9 mouse cellular contexts compared by ENCODE assay signal in genomic region chr8:121736236-121736635, GRCm38 (mm10). TPM values are rescaled to one million over a fixed set of nuclear protein-coding genes. Genes with fewer than 3 reads are reported as not detected.
DNase-seq lines count a peak whose midpoint lies in the region; ATAC-seq and TF ChIP-seq lines count a peak whose summit lies in the region.
"Had no signal": no experiment of that assay in that cellular context is flagged by ENCODE, and none has a peak within 500 bp of the region (broad histone marks: within the 10 kb centered on the region; RNA-seq: fewer than 3 reads in every experiment).

No protein-coding gene starts in this region.

- no peaks in the 10 kb centered on the region for H3K36me3 ChIP-seq in forebrain, embryonic 10.5 days (replicated peaks)
- H3K36me3 ChIP-seq in forebrain, embryonic 13.5 days (ENCODE audit: poor library complexity, severe bottlenecking) = no peaks in the 10 kb centered on the region
- no peaks in the 10 kb centered on the region for H3K36me3 ChIP-seq in stomach, embryonic 14.5 days (ENCODE audit: control insufficient read depth, insufficient read depth, low read length)
- H3K36me3 ChIP-seq: neural tube, embryonic 12.5 days had no signal

- H3K4me2 ChIP-seq in forebrain, embryonic 13.5 days = no peak overlapping the region
- no peak overlapping the region for H3K4me2 ChIP-seq in stomach, embryonic 14.5 days (replicated peaks; ENCODE audit: low read depth, low read length)
- H3K4me2 ChIP-seq: neural tube, embryonic 12.5 days had no signal

- WGBS in forebrain, embryonic 10.5 days = 18% methylated on average over 7 of the region's 7 CpGs
- 14% methylated on average over 7 of the region's 7 CpGs for WGBS in forebrain, embryonic 13.5 days
- 14% methylated on average over 7 of the region's 7 CpGs for WGBS in stomach, embryonic 14.5 days

- DNase-seq in forebrain, embryonic 10.5 days (ENCODE audit: extremely low spot score, low spot score) = peak; percentile 51
- peak; percentile 43 for DNase-seq in urinary bladder, postnatal 14 days (ENCODE audit: low spot score)
- DNase-seq in urinary bladder, postnatal 10 days (ENCODE audit: low spot score) = no peak
- DNase-seq in kidney, postnatal 14 days = peak; percentile 64
- no peak for DNase-seq in layer of hippocampus, adult 2 months (ENCODE audit: low spot score in 2 of 2)
- DNase-seq in left cerebral cortex, adult 9 months (ENCODE audit: low spot score in 2 of 2) = no peak

- H3K27me3 ChIP-seq in forebrain, embryonic 10.5 days (ENCODE audit: poor library complexity, severe bottlenecking) = peaks cover 30% of the 10 kb centered on the region
- peaks cover 25% of the 10 kb centered on the region for H3K27me3 ChIP-seq in forebrain, embryonic 13.5 days
- peaks cover 22% of the 10 kb centered on the region for H3K27me3 ChIP-seq in stomach, embryonic 14.5 days (ENCODE audit: control insufficient read depth, insufficient read depth, low read length)

- H3K4me3 ChIP-seq in forebrain, embryonic 10.5 days = no peak overlapping the region
- no peak overlapping the region for H3K4me3 ChIP-seq in forebrain, embryonic 13.5 days
- H3K4me3 ChIP-seq in stomach, embryonic 14.5 days (ENCODE audit: low read depth, low read length) = no peak overlapping the region
- no peak overlapping the region for H3K4me3 ChIP-seq in layer of hippocampus, adult 2 months
- H3K4me3 ChIP-seq: neural tube, embryonic 12.5 days had no signal

- H3K4me1 ChIP-seq in forebrain, embryonic 10.5 days = peaks cover 11% of the 10 kb centered on the region
- peaks cover 15% of the 10 kb centered on the region for H3K4me1 ChIP-seq in forebrain, embryonic 13.5 days
- no peaks in the 10 kb centered on the region for H3K4me1 ChIP-seq in stomach, embryonic 14.5 days (ENCODE audit: control insufficient read depth, insufficient read depth, low read length)

- no peak overlapping the region for H3K9ac ChIP-seq in forebrain, embryonic 13.5 days
- no peak overlapping the region for H3K9ac ChIP-seq in stomach, embryonic 14.5 days (replicated peaks; ENCODE audit: low read depth, low read length)
- H3K9ac ChIP-seq: neural tube, embryonic 12.5 days had no signal

- H3K9me3 ChIP-seq in forebrain, embryonic 10.5 days = no peaks in the 10 kb centered on the region
- H3K9me3 ChIP-seq in forebrain, embryonic 13.5 days (replicated peaks) = no peaks in the 10 kb centered on the region
- no peaks in the 10 kb centered on the region for H3K9me3 ChIP-seq in stomach, embryonic 14.5 days (ENCODE audit: control insufficient read depth, low read depth, low read length)
- H3K9me3 ChIP-seq: neural tube, embryonic 12.5 days had no signal

- no peak for TF ChIP-seq CTCF in layer of hippocampus, adult 2 months (conservative IDR thresholded peaks at IDR 0.05)

- H3K27ac ChIP-seq in forebrain, embryonic 10.5 days = no peak overlapping the region
- H3K27ac ChIP-seq in forebrain, embryonic 13.5 days = no peak overlapping the region
- H3K27ac ChIP-seq in stomach, embryonic 14.5 days (ENCODE audit: low read length) = no peak overlapping the region
- no peak overlapping the region for H3K27ac ChIP-seq in layer of hippocampus, adult 2 months
- H3K27ac ChIP-seq: neural tube, embryonic 12.5 days had no signal

- ATAC-seq in forebrain, embryonic 13.5 days = no peak
- peak; percentile 33; the same call in 1 of the 2 replicates for ATAC-seq in stomach, embryonic 14.5 days (ENCODE audit: insufficient number of reproducible peaks, insufficient read depth, low FRiP score, low read depth)

RNA-seq across cellular contexts. Expression of gene Jph3, which starts 6.8 kb away (rescaled TPM):
- 5.6 and 7.7 TPM in 2 replicates for polyA plus RNA-seq in forebrain, embryonic 10.5 days (2016; fragmentation: Nextera tagmentation; extraction: Ambion mirVana)
- polyA plus RNA-seq in forebrain, embryonic 13.5 days (2015; fragmentation: Nextera tagmentation; extraction: Ambion mirVana) = 34.9 and 36.7 TPM in 2 replicates
- 3.4 and 3.6 TPM in 2 replicates for polyA plus RNA-seq in stomach, embryonic 14.5 days (2014; fragmentation: Nextera tagmentation; extraction: Ambion mirVana)
- 100 to 1,000 TPM; 318 to 346 TPM for total RNA-seq in layer of hippocampus, adult 2 months (2021)

Comparison
In these comparisons a context has a peak if more than half of its experiments do, and no peak if none do; other contexts are left out.
1. DNase-seq: peak in forebrain, embryonic 10.5 days (single experiment), urinary bladder, postnatal 14 days (single experiment) and kidney, postnatal 14 days (single experiment); none in urinary bladder, postnatal 10 days (single experiment), layer of hippocampus, adult 2 months (0 of 2) and left cerebral cortex, adult 9 months (0 of 2).